Mouse (Mus musculus): ENCODE measurements at regions not wholly inside any gene's neighbourhood (a gene's known extent, or its start where the extent isn't known, plus 50 kb on each side); places are given as distances from the start of the nearest gene placed in this dataset.
A peak's percentile ranks its signal among the peaks of the same experiment; 100 is the strongest.

- ATAC-seq (ENCODE audit: low FRiP score) (no peak), DNase-seq (ENCODE audit: low spot score, missing footprints) (no peak)
- 91% methylated on average over 6 of the region's 6 CpGs for WGBS
- Histone ChIP-seq H3K4me2 (no peak overlapping the region), H3K4me3 (ENCODE audit: low read depth, low read length) (no peak overlapping the region), H3K27me3 (ENCODE audit: control insufficient read depth, insufficient read depth, low read length) (no peaks in the 10 kb centered on the region), H3K9ac (ENCODE audit: low read length) (no peak overlapping the region), H3K9me3 (ENCODE audit: control insufficient read depth, low read length) (no peaks in the 10 kb centered on the region), H3K27ac (ENCODE audit: low read depth, low read length) (no peak overlapping the region), H3K36me3 (ENCODE audit: control insufficient read depth, insufficient read depth, low read length) (no peaks in the 10 kb centered on the region), H3K4me1 (ENCODE audit: control insufficient read depth, insufficient read depth, low read length) (no peaks in the 10 kb centered on the region)
Observed at GRCm38 (mm10) chr4:84101923-84102322, 573.2 kb downstream of the Bnc2 start.

- WGBS, result 85% methylated on average over 11 of the region's 11 CpGs
- ATAC-seq (ENCODE audit: low FRiP score) (no peak), DNase-seq (ENCODE audit: low spot score, missing footprints) (peak; percentile 73)
- H3K4me1 ChIP-seq (ENCODE audit: control insufficient read depth, insufficient read depth, low read length), result no peaks in the 10 kb centered on the region
- H3K36me3 ChIP-seq (ENCODE audit: control insufficient read depth, insufficient read depth, low read length), result no peaks in the 10 kb centered on the region
- no peaks in the 10 kb centered on the region for H3K9me3 ChIP-seq (ENCODE audit: control insufficient read depth, low read length)
- H3K9ac ChIP-seq (ENCODE audit: low read length), result no peak overlapping the region
- H3K4me2 ChIP-seq, result no peak overlapping the region
- H3K27me3 ChIP-seq (ENCODE audit: control insufficient read depth, insufficient read depth, low read length), result no peaks in the 10 kb centered on the region
- no peak overlapping the region for H3K4me3 ChIP-seq (ENCODE audit: low read depth, low read length)
- no peak overlapping the region for H3K27ac ChIP-seq (ENCODE audit: low read depth, low read length)
Observed at GRCm38 (mm10) chr4:84102736-84103135, 572.3 kb downstream of the Bnc2 start.

- H3K4me3 ChIP-seq (ENCODE audit: low read depth, low read length), result no peak overlapping the region
- H3K9ac ChIP-seq (ENCODE audit: low read length), result no peak overlapping the region
- no peaks in the 10 kb centered on the region for H3K36me3 ChIP-seq (ENCODE audit: control insufficient read depth, insufficient read depth, low read length)
- DNase-seq (ENCODE audit: low spot score, missing footprints) (peak; percentile 66), ATAC-seq (ENCODE audit: low FRiP score) (no peak)
- 77% methylated on average over 6 of the region's 6 CpGs for WGBS
- H3K4me2 ChIP-seq, result no peak overlapping the region
- peaks cover 13% of the 10 kb centered on the region for H3K4me1 ChIP-seq (ENCODE audit: control insufficient read depth, insufficient read depth, low read length)
- no peak overlapping the region for H3K27ac ChIP-seq (ENCODE audit: low read depth, low read length)
- H3K27me3 ChIP-seq (ENCODE audit: control insufficient read depth, insufficient read depth, low read length), result no peaks in the 10 kb centered on the region; the same call in 1 of the 2 replicates
- H3K9me3 ChIP-seq (ENCODE audit: control insufficient read depth, low read length), result no peaks in the 10 kb centered on the region
Observed at GRCm38 (mm10) chr4:84108592-84108991, 566.5 kb downstream of the Bnc2 start.

- Histone ChIP-seq H3K9ac (ENCODE audit: low read length) (peak overlapping the region; percentile 20; the same call in 1 of the 2 replicates), H3K4me3 (ENCODE audit: low read depth, low read length) (no peak overlapping the region), H3K4me1 (ENCODE audit: control insufficient read depth, insufficient read depth, low read length) (peaks cover 13% of the 10 kb centered on the region), H3K9me3 (ENCODE audit: control insufficient read depth, low read length) (no peaks in the 10 kb centered on the region), H3K27me3 (ENCODE audit: control insufficient read depth, insufficient read depth, low read length) (no peaks in the 10 kb centered on the region; the same call in 1 of the 2 replicates), H3K36me3 (ENCODE audit: control insufficient read depth, insufficient read depth, low read length) (no peaks in the 10 kb centered on the region), H3K4me2 (peak overlapping the region; percentile 20), H3K27ac (ENCODE audit: low read depth, low read length) (peak overlapping the region; percentile 30; the same call in 1 of the 2 replicates)
- 3% methylated on average over 12 of the region's 12 CpGs for whole genome bisulfite sequencing
- peak; percentile 78 for ATAC-seq (ENCODE audit: low FRiP score)
- DNase-seq (ENCODE audit: low spot score, missing footprints), result peak; percentile 93
Observed at GRCm38 (mm10) chr4:84109771-84110503, 565.1 kb downstream of the Bnc2 start.

DNA sequence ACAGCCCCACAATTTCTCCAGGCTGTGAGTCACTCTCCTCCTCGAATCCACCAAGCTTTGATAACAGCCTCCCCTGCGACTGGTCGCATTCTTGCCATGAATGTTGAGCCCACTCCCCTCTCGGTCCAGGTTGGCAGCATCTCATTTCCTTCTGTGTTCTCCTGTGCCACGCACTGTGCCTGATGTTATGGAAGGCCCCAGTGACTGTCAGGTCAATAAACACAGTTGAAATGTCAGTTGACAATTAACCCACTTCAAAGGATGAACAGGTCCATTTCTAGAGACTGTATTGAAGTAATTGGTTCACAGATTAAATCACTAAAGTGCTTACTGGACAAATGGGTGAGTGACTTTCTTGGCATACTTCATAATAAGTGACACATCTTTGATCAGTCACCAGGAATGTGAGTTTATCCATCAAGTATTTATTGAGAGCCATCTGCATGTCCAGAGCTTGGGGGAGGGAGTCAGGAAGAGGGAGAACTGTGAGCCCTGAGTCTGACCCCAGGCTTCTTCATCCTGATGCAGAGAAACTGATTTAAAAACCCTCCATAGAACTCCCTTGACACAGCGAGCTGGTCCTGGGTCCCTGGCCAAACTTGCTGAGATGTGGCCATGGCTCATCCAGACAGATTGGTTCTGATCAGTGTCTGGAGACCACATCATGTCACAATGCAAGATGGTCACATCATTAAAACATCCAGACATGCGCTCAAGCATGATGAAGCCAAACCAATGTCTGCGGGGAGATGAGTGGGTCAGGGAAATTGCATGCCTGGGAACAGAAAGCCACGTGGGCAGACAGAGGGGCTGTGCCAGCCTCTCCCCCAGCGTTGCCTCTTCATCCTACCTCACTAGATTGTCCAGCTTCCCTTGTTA lies 560.7 kb downstream of the Bnc2 start:
- Histone ChIP-seq H3K27ac (ENCODE audit: low read depth, low read length) (no peak overlapping the region), H3K4me1 (ENCODE audit: control insufficient read depth, insufficient read depth, low read length) (peaks cover 13% of the 10 kb centered on the region), H3K36me3 (ENCODE audit: control insufficient read depth, insufficient read depth, low read length) (no peaks in the 10 kb centered on the region), H3K4me2 (no peak overlapping the region), H3K4me3 (ENCODE audit: low read depth, low read length) (no peak overlapping the region), H3K9me3 (ENCODE audit: control insufficient read depth, low read length) (no peaks in the 10 kb centered on the region), H3K27me3 (ENCODE audit: control insufficient read depth, insufficient read depth, low read length) (no peaks in the 10 kb centered on the region; the same call in 1 of the 2 replicates), H3K9ac (ENCODE audit: low read length) (no peak overlapping the region)
- WGBS, result 83% methylated on average over 10 of the region's 10 CpGs
- ATAC-seq (ENCODE audit: low FRiP score), result no peak
- DNase-seq (ENCODE audit: low spot score, missing footprints), result no peak

DNA sequence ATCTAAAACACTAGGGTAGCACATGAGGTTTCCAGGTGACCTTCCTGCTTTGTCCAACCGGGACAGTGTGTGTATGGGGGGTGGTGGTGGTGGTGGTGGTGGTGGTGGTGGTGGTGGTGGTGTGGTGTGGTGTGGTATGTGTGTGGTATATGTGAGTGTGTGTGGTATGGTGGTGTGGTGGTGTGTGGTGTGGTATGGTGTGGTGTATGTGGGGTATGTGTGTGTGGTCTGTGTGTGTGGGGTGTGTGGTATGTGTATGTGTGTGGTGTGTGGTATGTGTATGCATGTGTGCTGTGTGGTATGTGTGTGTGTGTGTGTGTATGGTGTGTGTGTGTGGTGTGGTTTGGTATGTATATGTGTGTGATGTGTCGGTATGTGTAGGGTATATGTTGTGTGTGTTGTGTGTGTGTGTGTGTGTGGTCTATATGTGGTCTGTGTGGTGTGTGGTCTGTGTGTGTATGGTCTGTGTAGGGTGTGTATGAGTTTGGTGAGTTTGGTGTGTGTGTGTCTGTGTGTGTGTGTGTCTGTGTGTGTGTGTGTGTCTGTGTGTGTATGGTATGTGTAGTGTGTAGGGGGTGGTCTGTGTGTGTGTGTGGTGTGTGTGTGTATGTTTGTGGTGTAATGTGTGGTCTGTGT lies 556.7 kb downstream of the Bnc2 start:
- H3K9me3 ChIP-seq (ENCODE audit: control insufficient read depth, low read length), result no peaks in the 10 kb centered on the region
- H3K4me3 ChIP-seq (ENCODE audit: low read depth, low read length), result no peak overlapping the region
- H3K4me2 ChIP-seq, result no peak overlapping the region
- H3K27ac ChIP-seq (ENCODE audit: low read depth, low read length), result no peak overlapping the region
- H3K9ac ChIP-seq (ENCODE audit: low read length), result no peak overlapping the region
- no peaks in the 10 kb centered on the region; the same call in 1 of the 2 replicates for H3K27me3 ChIP-seq (ENCODE audit: control insufficient read depth, insufficient read depth, low read length)
- peaks cover 10% of the 10 kb centered on the region; the same call in 1 of the 2 replicates for H3K4me1 ChIP-seq (ENCODE audit: control insufficient read depth, insufficient read depth, low read length)
- peak; percentile 28; the same call in 1 of the 2 replicates for ATAC-seq (ENCODE audit: low FRiP score)
- H3K36me3 ChIP-seq (ENCODE audit: control insufficient read depth, insufficient read depth, low read length), result no peaks in the 10 kb centered on the region
- DNase-seq (ENCODE audit: low spot score, missing footprints), result no peak
- 90% methylated on average over 2 of the region's 2 CpGs for WGBS

- Histone ChIP-seq H3K9me3 (ENCODE audit: control insufficient read depth, low read length) (no peaks in the 10 kb centered on the region), H3K9ac (ENCODE audit: low read length) (no peak overlapping the region), H3K27ac (ENCODE audit: low read depth, low read length) (no peak overlapping the region), H3K27me3 (ENCODE audit: control insufficient read depth, insufficient read depth, low read length) (no peaks in the 10 kb centered on the region), H3K4me1 (ENCODE audit: control insufficient read depth, insufficient read depth, low read length) (peaks cover 10% of the 10 kb centered on the region; the same call in 1 of the 2 replicates), H3K4me2 (no peak overlapping the region), H3K4me3 (ENCODE audit: low read depth, low read length) (no peak overlapping the region), H3K36me3 (ENCODE audit: control insufficient read depth, insufficient read depth, low read length) (no peaks in the 10 kb centered on the region)
- DNase-seq (ENCODE audit: low spot score, missing footprints) (no peak), ATAC-seq (ENCODE audit: low FRiP score) (peak; percentile 47; the same call in 1 of the 2 replicates)
- WGBS, result 23% methylated on average over 7 of the region's 7 CpGs
Observed at GRCm38 (mm10) chr4:84119616-84120015, 555.5 kb downstream of the Bnc2 start.

- WGBS, result 64% methylated on average over 7 of the region's 7 CpGs
- Histone ChIP-seq H3K4me3 (ENCODE audit: low read depth, low read length) (no peak overlapping the region), H3K9me3 (ENCODE audit: control insufficient read depth, low read length) (no peaks in the 10 kb centered on the region), H3K9ac (ENCODE audit: low read length) (no peak overlapping the region), H3K36me3 (ENCODE audit: control insufficient read depth, insufficient read depth, low read length) (no peaks in the 10 kb centered on the region), H3K27me3 (ENCODE audit: control insufficient read depth, insufficient read depth, low read length) (no peaks in the 10 kb centered on the region), H3K4me1 (ENCODE audit: control insufficient read depth, insufficient read depth, low read length) (peaks cover 10% of the 10 kb centered on the region; the same call in 1 of the 2 replicates), H3K4me2 (no peak overlapping the region), H3K27ac (ENCODE audit: low read depth, low read length) (no peak overlapping the region)
- peak; percentile 51; the same call in 1 of the 2 replicates for ATAC-seq (ENCODE audit: low FRiP score)
- DNase-seq (ENCODE audit: low spot score, missing footprints), result peak; percentile 87
Observed at GRCm38 (mm10) chr4:84120330-84120729, 554.7 kb downstream of the Bnc2 start.
